Mouse (Mus musculus) liver, adult 2 months (tissue): ENCODE data around the gene Olfr523.

Experiments
- CTCF ChIP-seq: fragments of 200-500 bp; IDR thresholded peaks from 2 replicates; pipeline ENCODE4 v1.5.1; 2011; ENCODE audit warnings: low read depth, low read length, control low read depth
- POLR2A ChIP-seq: fragments of 200-500 bp; IDR thresholded peaks from 2 replicates; pipeline ENCODE4 v1.6.1; 2011; ENCODE audit warnings: low read length, control low read depth; ENCODE audit not compliant: insufficient read depth; ENCODE audit errors: extremely low read depth

DNA sequence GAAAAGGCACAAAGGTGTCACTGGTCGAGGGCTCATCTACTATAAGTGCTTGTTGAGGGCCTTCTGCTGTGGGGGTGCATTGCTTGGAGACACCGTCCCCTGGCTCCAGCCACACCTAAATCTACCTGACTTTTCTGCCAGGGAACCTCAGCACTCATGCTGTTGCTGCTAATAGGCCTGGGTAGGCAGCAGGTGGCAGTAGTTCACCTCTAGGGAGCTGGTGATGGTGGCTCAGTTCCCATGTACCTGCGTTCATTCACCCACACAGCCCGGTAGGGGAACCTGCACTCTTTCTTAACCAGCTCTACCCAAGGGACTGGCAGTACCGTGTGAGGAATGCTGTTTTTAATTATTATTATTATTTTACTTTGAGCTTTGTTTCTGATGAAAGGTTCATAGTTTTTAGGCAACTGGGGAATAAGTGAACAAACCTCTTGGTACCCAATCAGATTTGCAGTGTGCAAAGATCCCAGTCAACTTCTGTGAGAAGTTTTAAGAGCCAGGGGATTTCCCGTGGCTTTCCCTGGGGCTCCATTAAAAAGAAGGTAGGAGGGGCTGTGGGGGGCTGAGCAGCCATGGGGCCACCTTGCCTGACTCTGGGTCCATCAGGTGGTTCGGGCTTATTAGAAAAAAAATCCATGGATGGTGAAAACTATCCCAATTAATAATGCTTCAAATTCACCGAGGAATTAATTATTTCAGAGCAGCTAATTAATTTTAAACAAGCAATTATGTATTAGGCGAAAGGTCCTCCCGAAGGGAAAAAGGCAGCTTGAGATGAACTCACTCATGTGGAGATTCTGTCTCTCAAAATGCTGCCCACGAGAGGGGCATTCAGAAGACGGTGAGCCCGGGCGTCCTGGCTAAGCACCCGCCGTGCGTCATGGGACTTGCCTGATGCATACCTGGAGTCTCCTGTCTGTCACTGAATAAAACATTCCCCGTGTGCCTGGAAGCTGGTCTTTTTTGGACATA, 13.9 kb downstream of the Olfr523 start:
- TF ChIP-seq POLR2A (no peak), CTCF (peak; percentile 98)
